Mouse (Mus musculus) lung, adult 2 months (tissue): ENCODE results near the gene Rarg. TPM values are rescaled to one million over a fixed set of nuclear protein-coding genes. Genes with fewer than 3 reads are reported as not detected.

ENCODE experiments used
- DNase-seq: peaks from one replicate; pipeline ENCODE4 v3.0.0; 2022
- H3K4me1 ChIP-seq: fragments of 200-500 bp; 2 replicates; pipeline ENCODE4 v1.6.1; 2011; ENCODE audit warnings: low read length; ENCODE audit not compliant: control insufficient read depth, insufficient read depth
- H3K4me3 ChIP-seq: fragments of 200-500 bp; replicated peaks from 2 replicates; pipeline ENCODE3; 2011; ENCODE audit warnings: low read depth, mild to moderate bottlenecking, control low read depth, low read length; ENCODE audit errors: extremely low read depth
- CTCF ChIP-seq: fragments of 200-500 bp; IDR thresholded peaks from 2 replicates; pipeline ENCODE4 v1.5.1; 2011; ENCODE audit warnings: mild to moderate bottlenecking, low read length, control low read depth; ENCODE audit not compliant: insufficient read depth
- POLR2A ChIP-seq: fragments of 200-500 bp; IDR thresholded peaks from 2 replicates; pipeline ENCODE4 v1.6.1; 2011; ENCODE audit warnings: low read depth, mild to moderate bottlenecking, control low read depth, low read length, borderline replicate concordance; ENCODE audit errors: extremely low read depth
- WGBS: fragments of 180-500 bp; shearing (Covaris S2); methylation state at CpG from one replicate; pipeline ENCODE4 v1.1.7; 2018; 5-methylcytosine and 5-hydroxymethylcytosine counted together
- polyA plus RNA-seq: library from polyadenylated mRNA; depleted of rRNA; stranded (reverse); fragments of >200 nt; gene quantifications from 2 replicates; pipeline ENCODE4 v1.2.3, GENCODE M21; 2012

Rarg gene
- polyA plus RNA-seq, 1 experiment: 75.1 TPM

- WGBS: 90% methylated on average over 8 of the region's 8 CpGs
- Histone ChIP-seq H3K4me3 (no peak overlapping the region), H3K4me1 (peaks cover 24% of the 10 kb centered on the region)
- TF ChIP-seq CTCF (no peak), POLR2A (no peak)
- no peak for DNase-seq
These were observed 48.2 kb downstream of the Rarg start for GRCm38 (mm10) chr15:102209114-102209513.

- TF ChIP-seq CTCF (no peak), POLR2A (no peak)
- Histone ChIP-seq H3K4me1 (peaks cover 24% of the 10 kb centered on the region), H3K4me3 (no peak overlapping the region)
- DNase-seq: no peak
- WGBS: 56% methylated on average over 9 of the region's 9 CpGs
These were observed 49.2 kb downstream of the Rarg start for GRCm38 (mm10) chr15:102208092-102208561.

GRCm38 (mm10) chr15:102207351-102207750, 50.0 kb downstream of the Rarg start:
- DNase-seq: no peak
- H3K4me1 ChIP-seq: peaks cover 25% of the 10 kb centered on the region
- TF ChIP-seq POLR2A: no peak
- no peak for TF ChIP-seq CTCF
- H3K4me3 ChIP-seq: no peak overlapping the region
- WGBS: 69% methylated on average over 3 of the region's 3 CpGs

GRCm38 (mm10) chr15:102205779-102206178, 51.5 kb downstream of the Rarg start:
- no peak for DNase-seq
- no peak overlapping the region for H3K4me3 ChIP-seq
- WGBS: 19% methylated on average over 8 of the region's 8 CpGs
- peaks cover 27% of the 10 kb centered on the region for H3K4me1 ChIP-seq
- no peak for TF ChIP-seq POLR2A
- no peak for TF ChIP-seq CTCF

- no peak for DNase-seq
These were observed 52.4 kb downstream of the Rarg start, which contains the start of gene Csad for GRCm38 (mm10) chr15:102204674-102205505. Gene Csad, minus strand, starts transcription at chr15:102204724.

GRCm38 (mm10) chr15:102203835-102204381, 53.4 kb downstream of the Rarg start:
- H3K4me3 ChIP-seq: peak overlapping the region; percentile 86
- peak; percentile 69 for DNase-seq
- peak; percentile 24; the same call in 1 of the 2 replicates for TF ChIP-seq POLR2A
- TF ChIP-seq CTCF: no peak
- H3K4me1 ChIP-seq: peaks cover 29% of the 10 kb centered on the region
- 1% methylated on average over 46 of the region's 72 CpGs for WGBS

More at GRCm38 (mm10) chr15:102204674-102205505, 52.4 kb downstream of the Rarg start, which contains the start of gene Csad:
- H3K4me1 ChIP-seq: peaks cover 27% of the 10 kb centered on the region
- WGBS: 40% methylated on average over 19 of the region's 19 CpGs
- H3K4me3 ChIP-seq: peak within 1 kb of the TSS; percentile 86
- TF ChIP-seq CTCF (no peak), POLR2A (no peak)

- WGBS: under 1% methylated on average over 62 of the region's 68 CpGs
- peak within 1 kb of the TSS; percentile 86 for H3K4me3 ChIP-seq
- TF ChIP-seq CTCF (no peak), POLR2A (peak; percentile 53; the same call in 1 of the 2 replicates)
These were observed 54.1 kb downstream of the Rarg start, which contains the start of gene Zfp740 for GRCm38 (mm10) chr15:102202971-102203834. Gene Zfp740, plus strand, starts transcription at chr15:102203249.

GRCm38 (mm10) chr15:102198841-102199240, 58.5 kb downstream of the Rarg start:
- H3K4me1 ChIP-seq: peaks cover 6% of the 10 kb centered on the region; the same call in 1 of the 2 replicates
- no peak overlapping the region for H3K4me3 ChIP-seq
- WGBS: 58% methylated on average over 4 of the region's 4 CpGs
- TF ChIP-seq POLR2A: no peak
- TF ChIP-seq CTCF: no peak
- DNase-seq: no peak

More at GRCm38 (mm10) chr15:102202971-102203834, 54.1 kb downstream of the Rarg start, which contains the start of gene Zfp740:
- peaks cover 29% of the 10 kb centered on the region for H3K4me1 ChIP-seq
- peak; percentile 90 for DNase-seq
